Mouse (Mus musculus) cerebellum, postnatal 4 days (tissue): ENCODE measurements around the gene Lamc2.

ENCODE experiments used
- DNase-seq, 2 experiments: peaks; one replicate each; pipeline ENCODE4 v3.0.0; 2022; ENCODE audit warnings: low spot score in 2 of 2, mixed read lengths in 1 of 2

Lamc2 gene

GRCm38 (mm10) chr1:153185828-153186803 is at the start of gene Lamc2:
Gene Lamc2 (minus strand): TSS chr1:153186447.
- DNase-seq = peak in 1 of 2 experiments; percentile 13

GRCm38 (mm10) chr1:153235576-153235975 is 49.3 kb upstream of the Lamc2 start:
- no peak for DNase-seq

GRCm38 (mm10) chr1:153231681-153232080 is 45.4 kb upstream of the Lamc2 start:
- no peak for DNase-seq

- DNase-seq = no peak
Observed at GRCm38 (mm10) chr1:153227916-153228315, 41.7 kb upstream of the Lamc2 start.

GRCm38 (mm10) chr1:153227096-153227495 is 40.8 kb upstream of the Lamc2 start:
- DNase-seq = no peak

GRCm38 (mm10) chr1:153225786-153226725 is 39.8 kb upstream of the Lamc2 start:
- no peak for DNase-seq

- DNase-seq = no peak
Observed at GRCm38 (mm10) chr1:153224331-153224730, 38.1 kb upstream of the Lamc2 start.

GRCm38 (mm10) chr1:153219376-153219775 is 33.1 kb upstream of the Lamc2 start:
- DNase-seq = no peak

- DNase-seq = no peak
Observed at GRCm38 (mm10) chr1:153216516-153216915, 30.3 kb upstream of the Lamc2 start.

- no peak for DNase-seq
Observed at GRCm38 (mm10) chr1:153215676-153216075, 29.4 kb upstream of the Lamc2 start.

GRCm38 (mm10) chr1:153210992-153211391 is 24.7 kb upstream of the Lamc2 start:
- DNase-seq = no peak

- no peak for DNase-seq
Observed at GRCm38 (mm10) chr1:153210198-153210597, 24.0 kb upstream of the Lamc2 start.

GRCm38 (mm10) chr1:153202195-153202594 is 15.9 kb upstream of the Lamc2 start:
- no peak for DNase-seq

- no peak for DNase-seq
Observed at GRCm38 (mm10) chr1:153201448-153201847, 15.2 kb upstream of the Lamc2 start.

- no peak for DNase-seq
Observed at GRCm38 (mm10) chr1:153197316-153197850, 11.1 kb upstream of the Lamc2 start.

- no peak for DNase-seq
Observed at GRCm38 (mm10) chr1:153192945-153193344, 6.7 kb upstream of the Lamc2 start.

GRCm38 (mm10) chr1:153192379-153192778 is 6.1 kb upstream of the Lamc2 start:
- no peak for DNase-seq

- DNase-seq = peak in 1 of 2 experiments; percentile 45
Observed at GRCm38 (mm10) chr1:153191943-153192329, 5.7 kb upstream of the Lamc2 start.

- no peak for DNase-seq
Observed at GRCm38 (mm10) chr1:153191237-153191942, 5.1 kb upstream of the Lamc2 start.

GRCm38 (mm10) chr1:153188081-153188480 is 1.8 kb upstream of the Lamc2 start:
- DNase-seq = no peak

- no peak for DNase-seq
Observed at GRCm38 (mm10) chr1:153180586-153181289, 5.5 kb downstream of the Lamc2 start.
